Mouse (Mus musculus): ENCODE data around the gene Rsad2. TPM values are rescaled to one million over a fixed set of nuclear protein-coding genes. Genes with fewer than 3 reads are reported as not detected.
"Not testable (repeated sequence)": the region's sequence is repeated elsewhere in the genome, so short reads cannot be mapped to it uniquely, and the experiment has no call there.

Gene Rsad2
- total and polyA plus RNA-seq, 3 experiments: 0.04 to 0.12 (median 0.06) TPM

DNA sequence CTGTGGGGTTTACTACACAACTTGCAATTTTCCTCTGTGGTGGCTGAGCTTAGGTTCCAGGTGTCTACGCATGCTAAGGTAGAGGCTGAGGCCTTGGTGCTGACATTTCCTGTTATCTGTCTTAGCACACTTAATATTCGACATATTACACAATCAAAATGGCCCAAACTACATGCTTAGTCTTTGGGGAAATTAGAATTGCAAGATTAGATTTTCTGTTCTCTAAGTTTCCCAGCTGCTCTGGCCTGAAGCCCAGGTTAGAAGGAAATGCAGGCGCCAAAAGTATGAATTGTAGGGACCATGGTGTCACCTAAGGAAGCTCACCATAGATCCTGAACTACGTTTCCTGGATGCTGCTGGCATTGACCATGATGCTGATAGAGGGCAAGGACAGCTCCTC is 19.9 kb downstream of the Rsad2 start:
- Histone ChIP-seq H3K27me3 (replicated peaks) (no peaks in the 10 kb centered on the region), H3K4me3 (replicated peaks in 1 of 3; ENCODE audit: low read depth in 2 of 3, low read length in 2 of 3, poor library complexity in 1 of 3) (no peak overlapping the region), H3K36me3 (replicated peaks in 1 of 2; ENCODE audit: control insufficient read depth in 1 of 2, insufficient read depth in 1 of 2, low read length in 1 of 2) (no peaks in the 10 kb centered on the region), H3K27ac (ENCODE audit: insufficient read depth, low read depth) (no peak overlapping the region), H3K4me1 (ENCODE audit: control insufficient read depth in 1 of 2, insufficient read depth in 2 of 2) (peaks cover 0 to 10% of the 10 kb centered on the region in 2 experiments; a peak in 2 of 4 replicates), H3K9ac (ENCODE audit: insufficient read depth, low read depth) (no peak overlapping the region), H3K9me3 (replicated peaks; ENCODE audit: low read length) (no peaks in the 10 kb centered on the region), H3K4me2 (ENCODE audit: insufficient read depth, low read depth, poor library complexity, severe bottlenecking) (no peak overlapping the region), H3K79me2 (replicated peaks; ENCODE audit: control insufficient read depth, extremely low read depth, insufficient read depth, poor library complexity, severe bottlenecking) (no peaks in the 10 kb centered on the region)
- dilution Hi-C loops (cut with MboI; ENCODE audit: extremely low pct_ligation_motif_present, extremely low pct_unique_long_range_greater_than_20kb, low sequenced_read_pairs): no loop called here
- TF ChIP-seq NRF1 (IDR thresholded peaks at IDR 0.05; ENCODE audit: low read depth, low read length) (no peak), USF2 (conservative IDR thresholded peaks at IDR 0.05; ENCODE audit: low read depth, low read length) (no peak), JUND (conservative IDR thresholded peaks at IDR 0.05; ENCODE audit: low read depth, low read length) (no peak), ELF1 (IDR thresholded peaks at IDR 0.05; ENCODE audit: low read depth, low read length) (no peak), CHD1 (IDR thresholded peaks at IDR 0.05; ENCODE audit: low read depth, low read length) (no peak), BHLHE40 (IDR thresholded peaks at IDR 0.05; ENCODE audit: low read depth, low read length) (no peak), ZKSCAN1 (IDR thresholded peaks at IDR 0.05; ENCODE audit: borderline replicate concordance, low read depth, low read length) (no peak), E2F4 (IDR thresholded peaks at IDR 0.05; ENCODE audit: insufficient replicate concordance, low read depth, low read length) (no peak), ZMIZ1 (IDR thresholded peaks at IDR 0.05; ENCODE audit: low read depth, low read length) (no peak), MAZ (IDR thresholded peaks at IDR 0.05; ENCODE audit: low read depth, low read length) (no peak), ETS1 (conservative IDR thresholded peaks at IDR 0.05; ENCODE audit: low read depth, low read length) (no peak), CHD2 (IDR thresholded peaks at IDR 0.05; ENCODE audit: low read length) (no peak), HCFC1 (IDR thresholded peaks at IDR 0.05; ENCODE audit: low read depth, low read length) (no peak), TCF12 (IDR thresholded peaks at IDR 0.05; ENCODE audit: low read depth, low read length) (no peak), CTCF (conservative IDR thresholded peaks at IDR 0.05 in 1 of 2, IDR thresholded peaks at IDR 0.05 in 1 of 2; ENCODE audit: low read depth in 2 of 2, low read length in 2 of 2) (no peak), KAT2A (IDR thresholded peaks at IDR 0.05; ENCODE audit: insufficient replicate concordance, low read length) (no peak)
- DNase-seq (ENCODE audit: extremely low read depth): no peak
- in situ Hi-C loops (cut with MboI; ENCODE audit: low pct_ligation_motif_present, low pct_unique_long_range_greater_than_20kb, low sequenced_read_pairs): no loop called here

- H3K27me3 ChIP-seq (replicated peaks); DNase-seq (ENCODE audit: extremely low read depth); H3K4me2 ChIP-seq (ENCODE audit: insufficient read depth, low read depth, poor library complexity, severe bottlenecking); H3K36me3 ChIP-seq (replicated peaks in 1 of 2; ENCODE audit: control insufficient read depth in 1 of 2, insufficient read depth in 1 of 2, low read length in 1 of 2); H3K9ac ChIP-seq (ENCODE audit: insufficient read depth, low read depth); H3K27ac ChIP-seq (ENCODE audit: insufficient read depth, low read depth); H3K9me3 ChIP-seq (replicated peaks; ENCODE audit: low read length); dilution Hi-C loops (cut with MboI; ENCODE audit: extremely low pct_ligation_motif_present, extremely low pct_unique_long_range_greater_than_20kb, low sequenced_read_pairs); H3K79me2 ChIP-seq (replicated peaks; ENCODE audit: control insufficient read depth, extremely low read depth, insufficient read depth, poor library complexity, severe bottlenecking); H3K4me3 ChIP-seq (replicated peaks in 1 of 3; ENCODE audit: low read depth in 2 of 3, low read length in 2 of 3, poor library complexity in 1 of 3); in situ Hi-C loops (cut with MboI; ENCODE audit: low pct_ligation_motif_present, low pct_unique_long_range_greater_than_20kb, low sequenced_read_pairs); H3K4me1 ChIP-seq (ENCODE audit: control insufficient read depth in 1 of 2, insufficient read depth in 2 of 2): not testable (repeated sequence)
Observed at GRCm38 (mm10) chr12:26428771-26429170, 27.5 kb downstream of the Rsad2 start.
